Mouse (Mus musculus) forebrain, postnatal 0 days (tissue): ENCODE data around the gene Lpcat1. TPM values are rescaled to one million over a fixed set of nuclear protein-coding genes. Genes with fewer than 3 reads are reported as not detected.

Experiments used
- ATAC-seq: fragments of 200-750 bp; cut with Nextera tagmentation; 2 replicates; pipeline ENCODE4 v1.8.0; 2017; ENCODE audit warnings: mild to moderate bottlenecking, moderate library complexity
- DNase-seq: peaks from one replicate; pipeline ENCODE4 v3.0.0-alpha.2; 2015
- H3K27ac ChIP-seq: fragments of 300-500 bp; sonication (generic); 2 replicates; pipeline ENCODE4 v1.5.1; 2014; ENCODE audit warnings: low read depth, mild to moderate bottlenecking, antibody characterized with exemption, low read length, moderate library complexity, mixed read lengths
- H3K27me3 ChIP-seq: fragments of 300-500 bp; sonication (generic); 2 replicates; pipeline ENCODE4 v1.6.1; 2014; ENCODE audit warnings: mild to moderate bottlenecking, low read length, mixed read lengths; ENCODE audit not compliant: insufficient read depth
- H3K36me3 ChIP-seq: fragments of 300-500 bp; sonication (generic); 2 replicates; pipeline ENCODE4 v1.6.1; 2014; ENCODE audit warnings: mild to moderate bottlenecking, moderate library complexity; ENCODE audit not compliant: insufficient read depth
- H3K4me1 ChIP-seq: fragments of 300-500 bp; sonication (generic); 2 replicates; pipeline ENCODE4 v1.6.1; 2014; ENCODE audit warnings: antibody characterized with exemption; ENCODE audit not compliant: insufficient read depth
- H3K4me2 ChIP-seq: fragments of 300-500 bp; sonication (generic); 2 replicates; pipeline ENCODE4 v1.6.1; 2014; ENCODE audit warnings: low read depth, mild to moderate bottlenecking, moderate library complexity
- H3K4me3 ChIP-seq: fragments of 300-500 bp; sonication (generic); 2 replicates; pipeline ENCODE4 v1.5.1; 2014; ENCODE audit warnings: low read depth, low read length, mixed read lengths
- H3K9ac ChIP-seq: fragments of 300-500 bp; sonication (generic); 2 replicates; pipeline ENCODE4 v1.6.1; 2014; ENCODE audit warnings: mild to moderate bottlenecking
- H3K9me3 ChIP-seq: fragments of 300-500 bp; sonication (generic); 2 replicates; pipeline ENCODE4 v1.6.1; 2016; ENCODE audit warnings: low read length
- CTCF ChIP-seq: sonication (generic); IDR thresholded peaks from 2 replicates; pipeline ENCODE4 v1.5.1; 2016; ENCODE audit warnings: antibody characterized with exemption, control low read depth, low read depth
- whole genome bisulfite sequencing: fragments of 180-500 bp; shearing (Covaris S2); extraction: QIAGEN DNeasy Blood & Tissue Kit; methylation state at CpG from one replicate; pipeline ENCODE4 v1.1.7; 2014; 5-methylcytosine and 5-hydroxymethylcytosine counted together
- polyA plus RNA-seq: library from polyadenylated mRNA; unstranded; fragments of >200 nt; fragmentation: Nextera tagmentation; extraction: Ambion mirVana; gene quantifications from 2 replicates; pipeline ENCODE4 v1.2.1, GENCODE M21; 2015
- total RNA-seq: library from RNA; depleted of rRNA; stranded (reverse); fragments of >200 nt; gene quantifications from 2 replicates; pipeline ENCODE4 v1.2.3, GENCODE M21; 2014; rRNA removed

The Lpcat1 gene
- total RNA-seq (136 and 144 TPM in 2 replicates), polyA plus RNA-seq (76.5 and 87.2 TPM in 2 replicates)

GRCm38 (mm10) chr13:73467034-73467420 lies at the start of gene Lpcat1:
Gene Lpcat1, plus strand, starts transcription at chr13:73467197.
- ATAC-seq (peak; percentile 98), DNase-seq (peak; percentile 97)
- Histone ChIP-seq H3K9me3 (no peaks in the 10 kb centered on the region), H3K4me1 (peaks cover 22% of the 10 kb centered on the region), H3K9ac (peak within 1 kb of the TSS; percentile 96), H3K27ac (peak within 1 kb of the TSS; percentile 98), H3K4me2 (peak within 1 kb of the TSS; percentile 78), H3K4me3 (peak within 1 kb of the TSS; percentile 94), H3K27me3 (no peaks in the 10 kb centered on the region), H3K36me3 (no peaks in the 10 kb centered on the region)
- TF ChIP-seq CTCF: no peak
- 1% methylated on average over 35 of the region's 35 CpGs for WGBS

GRCm38 (mm10) chr13:73417478-73418220 lies 49.3 kb upstream of the Lpcat1 start:
- H3K4me2 ChIP-seq: no peak overlapping the region
- ATAC-seq (no peak), DNase-seq (no peak)
- no peak overlapping the region for H3K9ac ChIP-seq
- no peak overlapping the region for H3K4me3 ChIP-seq
- no peaks in the 10 kb centered on the region for H3K4me1 ChIP-seq
- no peaks in the 10 kb centered on the region for H3K9me3 ChIP-seq
- H3K27ac ChIP-seq: no peak overlapping the region
- WGBS: 40% methylated on average over 15 of the region's 15 CpGs
- H3K36me3 ChIP-seq: no peaks in the 10 kb centered on the region
- no peaks in the 10 kb centered on the region for H3K27me3 ChIP-seq
- TF ChIP-seq CTCF: no peak; the same call in 1 of the 2 replicates

- no peak for TF ChIP-seq CTCF
- Histone ChIP-seq H3K4me1 (no peaks in the 10 kb centered on the region), H3K36me3 (no peaks in the 10 kb centered on the region), H3K4me2 (no peak overlapping the region), H3K27ac (no peak overlapping the region), H3K4me3 (no peak overlapping the region), H3K27me3 (no peaks in the 10 kb centered on the region), H3K9ac (no peak overlapping the region), H3K9me3 (no peaks in the 10 kb centered on the region)
- DNase-seq (no peak), ATAC-seq (no peak)
- 46% methylated on average over 12 of the region's 12 CpGs for WGBS
These were observed 48.7 kb upstream of the Lpcat1 start for GRCm38 (mm10) chr13:73418297-73418696.

- Histone ChIP-seq H3K27ac (no peak overlapping the region), H3K4me3 (no peak overlapping the region), H3K36me3 (no peaks in the 10 kb centered on the region), H3K4me2 (no peak overlapping the region), H3K4me1 (no peaks in the 10 kb centered on the region), H3K9me3 (no peaks in the 10 kb centered on the region), H3K27me3 (no peaks in the 10 kb centered on the region), H3K9ac (no peak overlapping the region)
- WGBS: 80% methylated on average over 5 of the region's 5 CpGs
- no peak for TF ChIP-seq CTCF
- DNase-seq (no peak), ATAC-seq (no peak)
These were observed 47.8 kb upstream of the Lpcat1 start for GRCm38 (mm10) chr13:73419244-73419643.

- ATAC-seq: no peak
- no peak for TF ChIP-seq CTCF
- H3K4me3 ChIP-seq: no peak overlapping the region
These were observed 44.0 kb upstream of the Lpcat1 start for GRCm38 (mm10) chr13:73423043-73423442.

GRCm38 (mm10) chr13:73425035-73425434 lies 42.0 kb upstream of the Lpcat1 start:
- ATAC-seq: no peak
- H3K36me3 ChIP-seq: no peaks in the 10 kb centered on the region
- no peak overlapping the region for H3K9ac ChIP-seq
- no peak overlapping the region for H3K4me3 ChIP-seq
- WGBS: 75% methylated on average over 6 of the region's 6 CpGs
- DNase-seq: no peak
- no peaks in the 10 kb centered on the region for H3K27me3 ChIP-seq
- H3K4me1 ChIP-seq: no peaks in the 10 kb centered on the region
- H3K4me2 ChIP-seq: no peak overlapping the region
- no peak for TF ChIP-seq CTCF
- no peaks in the 10 kb centered on the region for H3K9me3 ChIP-seq
- no peak overlapping the region for H3K27ac ChIP-seq

More at GRCm38 (mm10) chr13:73423043-73423442, 44.0 kb upstream of the Lpcat1 start:
- no peaks in the 10 kb centered on the region for H3K4me1 ChIP-seq
- no peaks in the 10 kb centered on the region for H3K27me3 ChIP-seq
- H3K9me3 ChIP-seq: no peaks in the 10 kb centered on the region
- DNase-seq: no peak
- WGBS: 73% methylated on average over 4 of the region's 4 CpGs
- no peak overlapping the region for H3K9ac ChIP-seq
- H3K27ac ChIP-seq: no peak overlapping the region
- no peak overlapping the region for H3K4me2 ChIP-seq
- H3K36me3 ChIP-seq: no peaks in the 10 kb centered on the region

GRCm38 (mm10) chr13:73425839-73426490 lies 41.0 kb upstream of the Lpcat1 start:
- WGBS: 3% methylated on average over 11 of the region's 11 CpGs
- peak; percentile 89 for ATAC-seq
- Histone ChIP-seq H3K4me2 (no peak overlapping the region), H3K9ac (no peak overlapping the region), H3K27me3 (no peaks in the 10 kb centered on the region), H3K27ac (no peak overlapping the region), H3K4me3 (no peak overlapping the region), H3K9me3 (no peaks in the 10 kb centered on the region), H3K4me1 (no peaks in the 10 kb centered on the region), H3K36me3 (no peaks in the 10 kb centered on the region)
- peak; percentile 88 for DNase-seq
- peak; percentile 93 for TF ChIP-seq CTCF
